Mouse (Mus musculus): ENCODE results near the gene Galntl6. TPM values are rescaled to one million over a fixed set of nuclear protein-coding genes. Genes with fewer than 3 reads are reported as not detected.

The Galntl6 gene
- polyA plus RNA-seq, 1 experiment from 2014 or later: not detected

DNA sequence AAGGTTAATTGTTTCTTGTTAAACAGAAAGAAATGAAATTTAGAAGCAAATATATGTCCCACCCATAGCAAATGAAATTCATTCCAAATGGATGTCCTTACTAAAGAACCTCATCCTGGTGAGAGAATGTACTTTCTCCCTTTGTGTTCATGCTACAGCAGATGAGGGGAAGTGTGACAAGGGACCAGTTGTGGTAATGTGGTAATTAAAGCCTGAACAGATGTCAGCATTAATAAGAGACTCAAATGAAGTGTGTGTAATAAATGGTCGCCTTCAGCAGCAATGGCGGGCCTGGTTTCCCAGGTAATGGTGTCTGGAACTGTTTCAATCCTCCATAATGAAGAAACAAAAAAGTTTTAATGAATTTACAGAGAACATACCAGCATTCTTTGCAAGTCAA, 158.7 kb downstream of the Galntl6 start:
- H3K36me3 ChIP-seq (ENCODE audit: inconsistent target): no peaks in the 10 kb centered on the region
- H3K4me3 ChIP-seq (ENCODE audit: inconsistent target): no peak overlapping the region
- no peaks in the 10 kb centered on the region for H3K79me2 ChIP-seq (ENCODE audit: inconsistent target)
- 94% methylated on average over 2 of the region's 2 CpGs for WGBS (ENCODE audit: missing documents)
- H3K27ac ChIP-seq: no peak overlapping the region

DNA sequence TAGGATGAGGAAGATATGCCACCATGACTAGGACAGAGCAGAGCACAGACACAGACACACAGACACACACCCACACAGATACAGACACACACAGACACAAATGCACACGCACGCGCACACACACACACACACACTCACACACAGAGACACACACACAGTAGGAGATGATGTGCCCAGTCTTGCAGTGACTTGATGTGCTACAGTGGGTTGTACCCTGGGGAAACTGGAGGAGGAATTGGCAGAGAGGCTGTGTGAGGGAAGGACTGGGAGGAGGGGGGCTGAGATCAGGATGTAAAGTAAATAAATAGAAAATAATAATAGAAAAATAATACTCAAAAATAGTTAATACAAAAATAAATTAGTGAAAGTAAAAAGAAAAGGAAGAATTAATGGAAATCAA, 174.5 kb downstream of the Galntl6 start:
- Histone ChIP-seq H3K27ac (no peak overlapping the region), H3K79me2 (ENCODE audit: inconsistent target) (no peaks in the 10 kb centered on the region), H3K36me3 (ENCODE audit: inconsistent target) (no peaks in the 10 kb centered on the region), H3K4me3 (ENCODE audit: inconsistent target) (no peak overlapping the region)
- 100% methylated on average over 3 of the region's 3 CpGs for WGBS (ENCODE audit: missing documents)

DNA sequence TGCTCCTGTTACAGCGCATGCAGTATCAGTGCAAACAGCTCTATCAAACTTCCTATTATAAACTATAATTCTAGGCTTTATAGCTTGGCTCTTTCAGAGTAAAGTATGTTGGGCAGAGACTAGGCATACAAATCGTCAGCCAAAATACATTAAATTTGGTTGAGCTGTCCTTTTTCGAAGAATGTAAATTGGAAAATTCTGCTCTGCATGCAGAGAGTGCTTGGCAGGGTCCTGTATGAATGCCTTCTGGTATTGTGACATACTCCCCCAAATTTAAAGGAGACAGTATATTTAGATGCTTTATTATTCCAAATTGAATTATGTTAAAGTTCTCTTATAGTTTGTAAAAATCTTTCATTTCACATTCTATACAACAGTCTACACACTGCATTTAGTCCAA, 220.7 kb downstream of the Galntl6 start:
- Histone ChIP-seq H3K36me3 (ENCODE audit: inconsistent target) (no peaks in the 10 kb centered on the region), H3K27ac (no peak overlapping the region), H3K79me2 (ENCODE audit: inconsistent target) (no peaks in the 10 kb centered on the region), H3K4me3 (ENCODE audit: inconsistent target) (no peak overlapping the region)
- WGBS (ENCODE audit: missing documents): 75% methylated on average over 3 of the region's 3 CpGs

DNA sequence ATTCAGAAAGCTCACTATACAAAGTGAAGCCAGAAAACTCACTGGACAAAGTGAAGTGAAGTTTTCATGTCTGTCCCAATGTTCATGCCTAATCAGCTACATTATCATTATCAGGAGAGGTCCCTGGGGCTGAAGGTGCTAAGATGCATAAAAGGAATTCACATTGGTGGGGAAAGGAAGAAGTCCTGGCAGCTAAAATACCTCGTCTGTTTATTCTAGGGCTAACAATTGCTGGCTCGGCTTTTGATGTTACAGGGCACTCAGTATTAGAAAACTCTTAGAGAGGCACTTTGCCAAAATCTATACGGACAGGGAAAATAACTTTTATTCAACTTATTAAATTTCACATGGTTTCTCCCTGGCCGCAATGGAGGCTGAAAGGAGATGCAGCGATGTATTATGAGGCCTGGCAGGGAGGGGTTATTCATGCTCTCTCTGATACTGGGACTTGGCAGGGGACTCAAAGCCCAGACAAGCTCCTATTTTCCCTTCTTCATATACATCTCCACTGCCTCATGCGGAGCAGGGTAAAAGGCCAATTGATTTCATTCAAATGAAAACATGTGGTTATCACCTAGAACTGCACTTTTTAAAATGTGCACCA, 234.5 kb downstream of the Galntl6 start:
- H3K36me3 ChIP-seq (ENCODE audit: inconsistent target): no peaks in the 10 kb centered on the region
- WGBS (ENCODE audit: missing documents): 65% methylated on average over 6 of the region's 6 CpGs
- H3K79me2 ChIP-seq (ENCODE audit: inconsistent target): no peaks in the 10 kb centered on the region
- H3K27ac ChIP-seq: no peak overlapping the region
- no peak overlapping the region for H3K4me3 ChIP-seq (ENCODE audit: inconsistent target)

DNA sequence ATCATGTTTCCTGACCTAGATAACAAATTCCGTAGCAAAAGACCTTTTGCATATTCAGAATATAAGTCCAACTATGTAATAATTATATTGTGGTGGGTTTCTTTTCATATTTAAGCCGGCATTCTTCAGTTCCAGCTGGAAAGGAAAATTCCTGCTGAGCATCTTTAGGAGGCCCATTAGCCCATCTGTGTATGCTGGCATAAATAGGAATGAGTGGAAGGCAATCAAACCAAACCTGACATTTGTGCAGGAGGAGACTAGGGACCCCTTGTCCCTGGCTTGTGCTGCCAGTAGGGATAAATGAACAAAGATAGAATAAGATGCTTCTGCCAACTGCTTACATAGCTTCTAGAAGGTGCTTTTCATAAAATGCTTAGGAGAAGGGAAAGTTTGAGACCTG, 243.4 kb downstream of the Galntl6 start:
- Histone ChIP-seq H3K79me2 (ENCODE audit: inconsistent target) (no peaks in the 10 kb centered on the region), H3K36me3 (ENCODE audit: inconsistent target) (no peaks in the 10 kb centered on the region), H3K27ac (no peak overlapping the region), H3K4me3 (ENCODE audit: inconsistent target) (no peak overlapping the region)
- 66% methylated on average over 2 of the region's 2 CpGs for WGBS (ENCODE audit: missing documents)

DNA sequence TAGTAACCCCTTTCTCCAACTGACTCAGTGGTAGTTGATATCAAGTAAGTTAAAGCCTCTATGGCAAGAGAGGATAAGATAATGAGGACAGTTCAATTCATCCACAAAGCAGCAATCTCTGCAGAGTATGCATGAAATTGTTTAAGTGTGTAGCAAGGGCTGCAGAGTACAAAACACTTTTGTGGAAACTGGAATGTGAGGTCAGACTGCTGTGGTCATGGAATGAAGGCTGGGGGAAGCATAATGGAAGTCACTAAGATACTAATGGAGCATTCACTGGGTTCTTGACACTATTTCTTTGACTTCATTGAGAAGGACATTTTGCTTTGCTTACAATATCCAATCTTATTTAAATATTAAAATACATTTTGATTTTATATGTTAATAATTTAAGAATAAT, 252.4 kb downstream of the Galntl6 start:
- H3K27ac ChIP-seq: no peak overlapping the region
- no peaks in the 10 kb centered on the region for H3K79me2 ChIP-seq (ENCODE audit: inconsistent target)
- no peaks in the 10 kb centered on the region for H3K36me3 ChIP-seq (ENCODE audit: inconsistent target)
- no peak overlapping the region for H3K4me3 ChIP-seq (ENCODE audit: inconsistent target)

DNA sequence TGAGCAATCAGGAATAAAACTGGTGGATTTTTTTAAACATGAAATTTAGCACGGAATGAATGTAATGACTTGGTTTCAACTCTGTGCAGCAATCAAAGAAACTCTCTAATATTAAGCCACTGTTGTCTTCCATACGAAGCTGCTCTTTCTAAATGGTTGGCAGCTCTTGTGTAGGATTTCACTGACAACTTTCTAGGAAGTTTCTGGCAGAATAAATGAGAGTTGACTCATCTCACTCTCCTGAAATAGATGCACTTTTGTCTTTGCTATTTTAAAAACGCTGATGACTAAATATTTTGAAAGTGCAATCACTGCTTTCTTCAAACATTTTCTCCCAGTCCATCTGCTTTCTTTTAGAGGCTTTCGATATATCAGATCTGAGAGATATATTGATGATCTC, 256.8 kb downstream of the Galntl6 start:
- no peaks in the 10 kb centered on the region for H3K36me3 ChIP-seq (ENCODE audit: inconsistent target)
- H3K79me2 ChIP-seq (ENCODE audit: inconsistent target): no peaks in the 10 kb centered on the region
- H3K27ac ChIP-seq: no peak overlapping the region
- WGBS (ENCODE audit: missing documents): 84% methylated on average over 4 of the region's 4 CpGs
- H3K4me3 ChIP-seq (ENCODE audit: inconsistent target): no peak overlapping the region

DNA sequence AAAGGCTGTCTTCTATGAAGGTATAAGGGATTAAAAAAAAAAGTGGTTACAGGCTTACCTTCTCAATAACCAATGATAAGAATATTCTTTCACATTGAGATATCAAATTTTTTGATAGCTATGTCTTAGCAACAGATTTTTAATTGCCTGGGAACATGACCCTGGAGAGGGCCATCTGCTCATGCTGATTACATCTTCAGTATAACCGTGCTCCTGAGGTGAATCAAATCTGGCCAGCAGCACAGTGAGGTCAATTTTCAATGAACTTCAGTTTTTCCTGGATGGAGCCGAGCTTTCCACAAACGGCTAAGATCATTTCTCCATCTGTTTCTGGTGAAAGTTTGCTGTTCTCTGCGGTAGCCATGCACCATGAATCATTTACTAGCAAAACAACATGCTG, 306.0 kb downstream of the Galntl6 start:
- H3K4me3 ChIP-seq (ENCODE audit: inconsistent target): no peak overlapping the region
- H3K27ac ChIP-seq: no peak overlapping the region
- no peaks in the 10 kb centered on the region for H3K36me3 ChIP-seq (ENCODE audit: inconsistent target)
- 74% methylated on average over 4 of the region's 4 CpGs for WGBS (ENCODE audit: missing documents)
- no peaks in the 10 kb centered on the region for H3K79me2 ChIP-seq (ENCODE audit: inconsistent target)

DNA sequence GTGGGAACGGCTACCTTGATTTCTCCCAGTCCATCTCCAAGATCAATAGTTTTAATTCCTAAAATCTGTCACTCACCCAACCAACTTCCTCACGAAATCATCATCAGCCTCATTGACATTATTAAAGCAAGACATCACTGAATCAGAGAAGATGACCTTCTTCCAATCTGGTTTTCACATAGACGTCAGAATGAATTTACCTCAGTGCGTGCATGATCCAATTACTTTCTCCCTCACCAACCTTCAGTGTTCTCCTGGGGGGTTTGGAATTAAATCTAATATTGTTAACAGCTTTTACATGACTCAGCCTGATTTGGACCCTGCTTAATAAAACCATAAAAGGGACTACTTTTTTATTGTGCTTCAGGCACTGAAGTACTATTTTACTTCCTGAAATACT, 307.7 kb downstream of the Galntl6 start:
- Histone ChIP-seq H3K27ac (no peak overlapping the region), H3K4me3 (ENCODE audit: inconsistent target) (no peak overlapping the region), H3K36me3 (ENCODE audit: inconsistent target) (no peaks in the 10 kb centered on the region), H3K79me2 (ENCODE audit: inconsistent target) (no peaks in the 10 kb centered on the region)
- WGBS (ENCODE audit: missing documents): 90% methylated on average over 4 of the region's 4 CpGs

DNA sequence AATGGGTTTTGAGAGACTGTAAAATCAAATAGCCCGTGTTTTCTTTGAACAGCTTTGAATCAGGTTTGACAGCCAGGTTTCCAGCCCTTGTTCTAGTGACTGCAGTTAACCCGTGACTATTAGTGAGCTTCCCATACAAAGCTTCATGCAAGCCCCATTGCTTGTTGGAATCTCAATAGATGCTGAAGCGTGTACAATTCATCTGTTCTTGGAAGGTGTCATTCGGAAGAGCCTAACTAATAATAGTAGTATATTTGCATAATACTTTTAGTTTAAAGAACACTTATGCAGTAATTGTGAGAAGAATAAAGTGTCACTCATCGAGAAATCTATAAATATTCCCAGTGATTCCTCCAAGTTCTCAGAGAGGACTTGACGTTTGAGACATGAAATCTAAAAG, 314.6 kb downstream of the Galntl6 start:
- Histone ChIP-seq H3K36me3 (ENCODE audit: inconsistent target) (no peaks in the 10 kb centered on the region), H3K4me3 (ENCODE audit: inconsistent target) (no peak overlapping the region), H3K27ac (no peak overlapping the region), H3K79me2 (ENCODE audit: inconsistent target) (no peaks in the 10 kb centered on the region)
- WGBS (ENCODE audit: missing documents): 87% methylated on average over 6 of the region's 6 CpGs

DNA sequence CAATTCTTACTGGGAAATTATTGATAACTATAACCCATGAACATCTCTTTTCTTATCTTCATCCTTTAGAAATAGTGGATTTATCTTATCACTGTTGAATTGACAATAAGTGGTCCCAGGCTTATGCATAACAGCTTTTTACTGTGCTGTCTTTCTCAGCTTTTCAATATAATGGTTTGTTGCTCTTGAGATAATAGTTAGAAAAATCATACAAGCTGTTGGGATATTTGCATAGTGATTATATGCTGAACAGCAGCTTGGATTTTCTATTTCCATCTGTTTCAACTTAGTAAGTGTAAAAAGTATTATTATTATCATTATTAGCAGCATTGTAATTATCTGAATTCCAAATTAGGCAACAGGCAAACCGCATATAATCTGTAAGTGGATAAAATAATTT, 337.1 kb downstream of the Galntl6 start:
- WGBS (ENCODE audit: missing documents): 86% methylated on average over 1 of the region's 1 CpGs
- Histone ChIP-seq H3K27ac (no peak overlapping the region), H3K79me2 (ENCODE audit: inconsistent target) (no peaks in the 10 kb centered on the region), H3K4me3 (ENCODE audit: inconsistent target) (no peak overlapping the region), H3K36me3 (ENCODE audit: inconsistent target) (no peaks in the 10 kb centered on the region)

DNA sequence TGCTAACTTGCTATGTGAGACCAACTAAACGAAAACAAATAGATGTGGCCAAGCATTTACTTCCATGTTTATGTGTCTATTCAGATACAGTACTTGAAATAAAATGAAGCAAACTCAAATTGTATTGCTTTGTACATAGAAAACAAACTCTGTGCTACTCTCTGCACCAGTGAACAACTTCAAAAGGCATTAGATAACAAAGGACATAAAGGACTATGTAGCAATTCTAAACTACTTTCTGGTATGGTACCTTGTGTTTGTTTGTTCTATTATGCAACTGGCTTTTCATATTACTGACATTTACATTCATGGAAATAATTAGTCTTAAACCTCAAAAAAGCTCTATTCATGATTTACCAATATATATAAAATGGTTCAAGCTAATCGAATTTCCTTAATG, 344.4 kb downstream of the Galntl6 start:
- 55% methylated on average over 2 of the region's 2 CpGs for WGBS (ENCODE audit: missing documents)
- Histone ChIP-seq H3K36me3 (ENCODE audit: inconsistent target) (no peaks in the 10 kb centered on the region), H3K79me2 (ENCODE audit: inconsistent target) (no peaks in the 10 kb centered on the region), H3K27ac (no peak overlapping the region), H3K4me3 (ENCODE audit: inconsistent target) (no peak overlapping the region)

DNA sequence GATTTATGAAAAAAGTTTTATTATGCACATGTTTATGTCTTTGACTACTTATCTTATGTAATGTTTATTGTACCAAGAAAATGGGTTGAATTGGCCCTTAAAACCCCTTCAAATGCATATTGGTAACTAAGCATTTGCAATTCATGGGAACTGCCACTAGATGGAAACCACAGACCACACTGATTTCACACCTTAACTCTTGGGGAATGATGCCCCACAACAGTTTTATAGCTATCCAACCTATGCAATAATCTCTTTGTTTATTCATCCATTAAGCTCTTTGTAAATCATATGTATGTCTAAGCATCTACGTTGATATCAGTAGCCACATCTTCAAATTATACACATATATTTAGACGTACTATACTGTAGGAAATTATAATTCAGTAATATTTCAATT, 346.3 kb downstream of the Galntl6 start:
- no peaks in the 10 kb centered on the region for H3K79me2 ChIP-seq (ENCODE audit: inconsistent target)
- 70% methylated on average over 2 of the region's 2 CpGs for WGBS (ENCODE audit: missing documents)

DNA sequence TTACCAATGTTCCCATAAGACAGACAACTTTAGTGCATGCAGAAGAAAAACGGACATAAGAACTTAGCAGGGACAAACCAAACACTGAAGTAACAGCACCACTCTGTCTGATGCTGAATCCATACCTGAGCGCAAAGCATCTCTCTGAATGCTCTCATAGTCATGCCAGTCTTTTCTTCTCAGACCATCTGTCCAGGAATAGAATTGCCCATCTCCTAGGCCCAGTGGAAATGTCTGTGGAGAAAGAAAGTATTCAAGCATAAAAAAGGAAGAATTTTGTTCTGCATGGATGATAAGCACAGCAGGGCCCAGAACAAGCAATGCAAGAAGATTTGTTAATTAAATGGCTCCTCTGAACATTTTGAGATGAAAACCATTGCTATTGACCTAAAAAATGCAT, 376.7 kb downstream of the Galntl6 start:
- 71% methylated on average over 2 of the region's 2 CpGs for WGBS (ENCODE audit: missing documents)
- Histone ChIP-seq H3K36me3 (ENCODE audit: inconsistent target) (no peaks in the 10 kb centered on the region), H3K27ac (no peak overlapping the region), H3K79me2 (ENCODE audit: inconsistent target) (no peaks in the 10 kb centered on the region), H3K4me3 (ENCODE audit: inconsistent target) (no peak overlapping the region)

More for the DNA sequence above, 346.3 kb downstream of the Galntl6 start:
- no peak overlapping the region for H3K4me3 ChIP-seq (ENCODE audit: inconsistent target)
- no peaks in the 10 kb centered on the region for H3K36me3 ChIP-seq (ENCODE audit: inconsistent target)
- H3K27ac ChIP-seq: no peak overlapping the region

DNA sequence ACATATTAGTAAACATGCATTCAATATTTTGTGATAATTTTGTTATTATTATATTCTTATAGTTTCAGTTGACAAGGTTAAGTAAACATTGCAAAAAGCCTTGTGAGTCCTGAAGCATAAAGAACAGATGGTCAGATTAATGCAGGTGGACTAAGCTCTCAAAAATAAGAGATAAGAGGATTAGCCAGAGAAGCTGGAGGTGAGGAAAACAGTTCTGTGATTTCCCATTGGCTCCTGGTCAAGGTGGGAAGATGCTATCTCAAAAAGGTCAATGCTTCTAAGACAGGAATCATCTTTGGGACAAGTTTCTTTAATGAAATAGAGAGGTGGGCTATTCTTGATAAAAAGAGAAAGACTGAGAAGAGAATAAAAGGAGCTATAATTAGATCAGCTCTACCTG, 377.8 kb downstream of the Galntl6 start:
- no peak overlapping the region for H3K4me3 ChIP-seq (ENCODE audit: inconsistent target)
- H3K36me3 ChIP-seq (ENCODE audit: inconsistent target): no peaks in the 10 kb centered on the region
- H3K79me2 ChIP-seq (ENCODE audit: inconsistent target): no peaks in the 10 kb centered on the region
- no peak overlapping the region for H3K27ac ChIP-seq

DNA sequence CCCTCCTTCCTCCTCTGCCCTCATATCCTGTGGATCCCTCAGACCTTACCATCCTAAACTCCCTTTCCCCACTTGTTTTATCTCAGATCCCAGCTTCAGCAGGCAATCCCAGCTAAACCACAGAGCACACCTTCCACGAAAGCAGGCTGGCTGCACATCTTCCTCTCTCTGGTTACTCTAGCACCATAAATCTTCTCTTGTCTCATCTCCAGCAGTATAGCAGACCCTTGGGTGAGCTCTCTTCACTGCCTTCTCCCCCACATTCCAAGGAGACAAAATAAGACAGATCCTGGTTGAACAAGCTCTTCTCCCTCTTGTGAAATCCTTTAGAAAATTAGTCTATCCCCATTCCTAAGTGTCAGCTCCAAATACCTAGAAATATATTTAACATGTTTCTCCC, 389.0 kb downstream of the Galntl6 start:
- 18% methylated on average over 1 of the region's 1 CpGs for WGBS (ENCODE audit: missing documents)
- no peaks in the 10 kb centered on the region for H3K79me2 ChIP-seq (ENCODE audit: inconsistent target)
- H3K27ac ChIP-seq: no peak overlapping the region
- no peaks in the 10 kb centered on the region for H3K36me3 ChIP-seq (ENCODE audit: inconsistent target)
- no peak overlapping the region for H3K4me3 ChIP-seq (ENCODE audit: inconsistent target)
